Mouse (Mus musculus) lung, embryonic 14.5 days (tissue): ENCODE measurements around the gene Cab39. TPM values are rescaled to one million over a fixed set of nuclear protein-coding genes. Genes with fewer than 3 reads are reported as not detected.
"Not testable (repeated sequence)": the region's sequence is repeated elsewhere in the genome, so short reads cannot be mapped to it uniquely, and the experiment has no call there.

Experiments
- ATAC-seq: fragments of 200-750 bp; cut with Nextera tagmentation; 2 replicates; pipeline ENCODE4 v1.8.0; 2017; ENCODE audit warnings: mild to moderate bottlenecking, moderate TSS enrichment, moderate library complexity; ENCODE audit not compliant: insufficient read depth
- DNase-seq: peaks from one replicate; pipeline ENCODE4 v3.0.0-alpha.2; 2015
- H3K27ac ChIP-seq: fragments of 300-500 bp; sonication (generic); 2 replicates; pipeline ENCODE4 v1.5.1; 2014; ENCODE audit warnings: low read depth, mild to moderate bottlenecking, moderate library complexity
- H3K27me3 ChIP-seq: fragments of 300-500 bp; sonication (generic); 2 replicates; pipeline ENCODE4 v1.6.1; 2014; ENCODE audit warnings: low read length, control low read depth; ENCODE audit not compliant: insufficient read depth
- H3K36me3 ChIP-seq: fragments of 300-500 bp; sonication (generic); 2 replicates; pipeline ENCODE4 v1.6.1; 2014; ENCODE audit warnings: control low read depth; ENCODE audit not compliant: insufficient read depth
- H3K4me1 ChIP-seq: fragments of 300-500 bp; sonication (generic); 2 replicates; pipeline ENCODE4 v1.6.1; 2014; ENCODE audit warnings: antibody characterized with exemption, control low read depth; ENCODE audit not compliant: insufficient read depth
- H3K4me2 ChIP-seq: fragments of 300-500 bp; sonication (generic); 2 replicates; pipeline ENCODE4 v1.6.1; 2014; ENCODE audit warnings: mild to moderate bottlenecking
- H3K4me3 ChIP-seq: fragments of 300-500 bp; sonication (generic); 2 replicates; pipeline ENCODE4 v1.5.1; 2014; ENCODE audit warnings: low read depth, low read length
- H3K9ac ChIP-seq: fragments of 300-500 bp; sonication (generic); 2 replicates; pipeline ENCODE4 v1.6.1; 2014
- H3K9me3 ChIP-seq: fragments of 300-500 bp; sonication (generic); 2 replicates; pipeline ENCODE4 v1.6.1; 2016; ENCODE audit warnings: low read depth, low read length, control low read depth
- CTCF ChIP-seq: IDR thresholded peaks from 2 replicates; pipeline ENCODE4 v1.5.1; 2016; ENCODE audit warnings: antibody characterized with exemption, low read depth
- WGBS: fragments of 180-500 bp; shearing (Covaris S2); extraction: QIAGEN DNeasy Blood & Tissue Kit; methylation state at CpG from one replicate; pipeline ENCODE4 v1.1.7; 2014; 5-methylcytosine and 5-hydroxymethylcytosine counted together
- polyA plus RNA-seq: library from polyadenylated mRNA; unstranded; fragments of >200 nt; fragmentation: Nextera tagmentation; extraction: Ambion mirVana; gene quantifications from 2 replicates; pipeline ENCODE4 v1.2.1, GENCODE M21; 2014

Cab39 gene
- polyA plus RNA-seq, 1 experiment from 2014 or later: 49.3 TPM

GRCm38 (mm10) chr1:85809256-85809655 lies 16.0 kb downstream of the Cab39 start:
- ATAC-seq: no peak
- H3K27me3 ChIP-seq: no peaks in the 10 kb centered on the region
- DNase-seq: peak; percentile 13
- no peak overlapping the region for H3K9ac ChIP-seq
- no peaks in the 10 kb centered on the region for H3K9me3 ChIP-seq
- TF ChIP-seq CTCF: no peak
- H3K4me2 ChIP-seq: no peak overlapping the region
- no peak overlapping the region for H3K4me3 ChIP-seq
- H3K36me3 ChIP-seq: no peaks in the 10 kb centered on the region
- 63% methylated on average over 4 of the region's 4 CpGs for WGBS
- H3K4me1 ChIP-seq: peaks cover 8% of the 10 kb centered on the region
- peak overlapping the region; percentile 56; the same call in 1 of the 2 replicates for H3K27ac ChIP-seq

DNA sequence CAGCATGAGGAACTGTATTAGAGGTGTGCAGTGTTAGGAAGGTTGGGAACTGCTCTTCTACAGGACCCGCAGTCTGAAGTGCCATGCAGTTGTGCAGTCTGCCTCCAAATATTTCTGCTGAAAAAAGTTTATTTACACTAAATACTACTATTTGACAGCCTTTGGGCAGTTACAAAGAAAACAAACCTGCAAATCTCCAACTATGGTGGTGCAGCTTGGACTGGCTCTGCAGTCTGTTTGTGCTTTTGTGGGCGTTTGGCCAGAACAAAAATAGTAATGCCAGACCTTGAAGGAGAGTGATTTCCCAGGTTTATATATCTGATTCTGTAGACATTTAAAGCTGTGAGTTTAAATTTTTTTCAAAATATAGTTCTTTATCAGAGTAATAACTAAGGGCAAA lies 17.1 kb downstream of the Cab39 start:
- no peaks in the 10 kb centered on the region for H3K9me3 ChIP-seq
- no peak for TF ChIP-seq CTCF
- H3K4me1 ChIP-seq: peaks cover 8% of the 10 kb centered on the region
- H3K4me2 ChIP-seq: no peak overlapping the region
- WGBS: 46% methylated on average over 2 of the region's 2 CpGs
- DNase-seq (peak; percentile 47), ATAC-seq (peak; percentile 41; the same call in 1 of the 2 replicates)
- H3K27ac ChIP-seq: peak overlapping the region; percentile 62; the same call in 1 of the 2 replicates
- H3K9ac ChIP-seq: no peak overlapping the region
- no peaks in the 10 kb centered on the region for H3K36me3 ChIP-seq
- no peaks in the 10 kb centered on the region for H3K27me3 ChIP-seq
- H3K4me3 ChIP-seq: no peak overlapping the region

DNA sequence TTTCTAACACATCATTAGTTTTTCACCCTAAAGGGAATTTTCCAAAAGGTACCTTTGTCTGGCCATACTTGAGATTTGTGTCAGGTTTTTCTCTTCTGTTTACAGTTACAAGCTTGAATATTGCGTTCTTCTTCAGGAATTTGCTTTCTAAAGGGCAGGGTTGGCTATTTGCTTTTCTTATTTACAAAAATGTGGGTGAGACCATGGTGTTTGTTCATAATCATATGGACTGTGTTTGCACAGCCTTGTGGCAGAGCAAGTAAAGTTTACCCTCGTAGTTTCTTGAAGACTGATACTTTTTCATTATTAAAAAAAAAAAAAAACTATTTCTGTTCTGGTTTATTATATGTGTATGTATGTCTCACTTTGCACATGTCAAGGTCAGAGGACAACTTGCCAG lies 17.5 kb downstream of the Cab39 start:
- H3K4me1 ChIP-seq: peaks cover 8% of the 10 kb centered on the region
- no peak overlapping the region for H3K4me3 ChIP-seq
- H3K27me3 ChIP-seq: no peaks in the 10 kb centered on the region
- H3K36me3 ChIP-seq: no peaks in the 10 kb centered on the region
- no peaks in the 10 kb centered on the region for H3K9me3 ChIP-seq
- WGBS: 47% methylated on average over 2 of the region's 2 CpGs
- 0 out of 2 replicates have a peak overlapping the region, but pooled peaks have one; percentile 38 for H3K27ac ChIP-seq
- H3K4me2 ChIP-seq: no peak overlapping the region
- no peak overlapping the region for H3K9ac ChIP-seq
- DNase-seq (peak; percentile 27), ATAC-seq (peak; percentile 63; the same call in 1 of the 2 replicates)
- no peak for TF ChIP-seq CTCF

GRCm38 (mm10) chr1:85814213-85814612 lies 21.0 kb downstream of the Cab39 start:
- ATAC-seq, H3K9ac ChIP-seq, DNase-seq, H3K27ac ChIP-seq, H3K4me2 ChIP-seq, H3K4me1 ChIP-seq, H3K27me3 ChIP-seq, H3K36me3 ChIP-seq, H3K4me3 ChIP-seq, H3K9me3 ChIP-seq: not testable (repeated sequence)

GRCm38 (mm10) chr1:85818121-85818520 lies 24.9 kb downstream of the Cab39 start:
- Histone ChIP-seq H3K4me2 (no peak overlapping the region), H3K36me3 (peaks cover 29% of the 10 kb centered on the region), H3K4me3 (no peak overlapping the region), H3K27me3 (no peaks in the 10 kb centered on the region), H3K9ac (no peak overlapping the region), H3K27ac (no peak overlapping the region), H3K9me3 (no peaks in the 10 kb centered on the region), H3K4me1 (no peaks in the 10 kb centered on the region)
- ATAC-seq (no peak), DNase-seq (no peak)
- WGBS: 85% methylated on average over 6 of the region's 6 CpGs
- TF ChIP-seq CTCF: no peak

DNA sequence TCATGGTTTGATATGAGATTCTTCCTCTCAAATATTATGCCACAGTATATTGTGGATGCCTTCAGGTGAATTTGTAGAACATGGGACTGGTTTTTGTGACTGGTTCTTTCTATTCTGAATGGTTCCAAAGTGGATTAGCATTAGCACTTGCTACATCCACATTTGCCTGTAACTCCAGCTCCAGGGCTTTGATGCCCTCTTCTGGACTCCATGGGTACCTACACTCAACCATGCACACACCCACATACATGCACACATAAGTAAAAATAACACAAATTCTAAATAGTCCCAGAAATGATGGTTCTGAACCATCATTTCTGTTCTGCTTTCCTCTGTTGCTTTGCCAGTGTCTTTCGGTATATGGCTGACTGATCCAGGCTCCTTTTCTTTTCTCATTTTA lies 26.5 kb downstream of the Cab39 start:
- ATAC-seq (no peak), DNase-seq (no peak)
- Histone ChIP-seq H3K4me3 (no peak overlapping the region), H3K4me1 (no peaks in the 10 kb centered on the region), H3K4me2 (no peak overlapping the region), H3K9me3 (no peaks in the 10 kb centered on the region), H3K9ac (no peak overlapping the region), H3K27me3 (no peaks in the 10 kb centered on the region), H3K36me3 (peaks cover 33% of the 10 kb centered on the region), H3K27ac (no peak overlapping the region)
- TF ChIP-seq CTCF: 0 out of 2 replicates have a peak, but pooled peaks have one; percentile 3
- WGBS: 94% methylated on average over 1 of the region's 1 CpGs

- H3K27ac ChIP-seq: no peak overlapping the region
- no peak overlapping the region for H3K9ac ChIP-seq
- 86% methylated on average over 8 of the region's 8 CpGs for WGBS
- no peak overlapping the region for H3K4me2 ChIP-seq
- DNase-seq (no peak), ATAC-seq (no peak)
- TF ChIP-seq CTCF: no peak
- peaks cover 35% of the 10 kb centered on the region for H3K36me3 ChIP-seq
- H3K4me3 ChIP-seq: no peak overlapping the region
- no peaks in the 10 kb centered on the region for H3K9me3 ChIP-seq
- no peaks in the 10 kb centered on the region for H3K27me3 ChIP-seq
- H3K4me1 ChIP-seq: no peaks in the 10 kb centered on the region
Measured at GRCm38 (mm10) chr1:85822239-85822638, 29.0 kb downstream of the Cab39 start.

GRCm38 (mm10) chr1:85824905-85825304 lies 31.7 kb downstream of the Cab39 start:
- Histone ChIP-seq H3K9me3 (no peaks in the 10 kb centered on the region), H3K9ac (no peak overlapping the region), H3K4me2 (no peak overlapping the region), H3K4me1 (no peaks in the 10 kb centered on the region), H3K4me3 (no peak overlapping the region), H3K27me3 (no peaks in the 10 kb centered on the region), H3K27ac (no peak overlapping the region), H3K36me3 (peaks cover 26% of the 10 kb centered on the region)
- no peak for TF ChIP-seq CTCF
- WGBS: 88% methylated on average over 3 of the region's 3 CpGs
- ATAC-seq (no peak), DNase-seq (no peak)
